Mouse (Mus musculus) embryonic facial prominence, embryonic 13.5 days (tissue): Measurements from ENCODE around the gene Nampt. TPM values are rescaled to one million over a fixed set of nuclear protein-coding genes. Genes with fewer than 3 reads are reported as not detected.

Source experiments
- ATAC-seq: fragments of 200-750 bp; cut with Nextera tagmentation; 2 replicates; pipeline ENCODE4 v1.8.0; 2017; ENCODE audit warnings: low read depth; ENCODE audit not compliant: insufficient number of reproducible peaks, insufficient read depth, low FRiP score, low TSS enrichment
- H3K27ac ChIP-seq: fragments of 300-500 bp; sonication (generic); 2 replicates; pipeline ENCODE4 v1.5.1; 2015; ENCODE audit warnings: moderate library complexity, mild to moderate bottlenecking, inconsistent platforms
- H3K27me3 ChIP-seq: fragments of 300-500 bp; sonication (generic); 2 replicates; pipeline ENCODE4 v1.6.1; 2015; ENCODE audit warnings: mild to moderate bottlenecking, inconsistent platforms
- H3K36me3 ChIP-seq: fragments of 300-500 bp; sonication (generic); 2 replicates; pipeline ENCODE4 v1.6.1; 2015; ENCODE audit warnings: mild to moderate bottlenecking, inconsistent platforms
- H3K4me1 ChIP-seq: fragments of 300-500 bp; sonication (generic); 2 replicates; pipeline ENCODE4 v1.6.1; 2015; ENCODE audit warnings: inconsistent platforms
- H3K4me2 ChIP-seq: fragments of 300-500 bp; sonication (generic); 2 replicates; pipeline ENCODE4 v1.6.1; 2015; ENCODE audit warnings: moderate library complexity, mild to moderate bottlenecking, inconsistent platforms
- H3K4me3 ChIP-seq: fragments of 300-500 bp; sonication (generic); 2 replicates; pipeline ENCODE4 v1.5.1; 2015; ENCODE audit warnings: mild to moderate bottlenecking, inconsistent platforms
- H3K9ac ChIP-seq: fragments of 300-500 bp; sonication (generic); 2 replicates; pipeline ENCODE4 v1.6.1; 2015; ENCODE audit warnings: mild to moderate bottlenecking, inconsistent platforms
- H3K9me3 ChIP-seq: fragments of 300-500 bp; sonication (generic); 2 replicates; pipeline ENCODE4 v1.6.1; 2016; ENCODE audit warnings: inconsistent platforms
- WGBS: fragments of 180-500 bp; shearing (Covaris S2); methylation state at CpG from one replicate; pipeline ENCODE4 v1.1.7; 2015; ENCODE audit warnings: mixed read lengths; 5-methylcytosine and 5-hydroxymethylcytosine counted together
- polyA plus RNA-seq: library from polyadenylated mRNA; unstranded; fragments of >200 nt; fragmentation: Nextera tagmentation; extraction: Ambion mirVana; gene quantifications from 2 replicates; pipeline ENCODE4 v1.2.1, GENCODE M21; 2015

Gene Nampt
- polyA plus RNA-seq, 1 experiment from 2014 or later, result 24.7 TPM

DNA sequence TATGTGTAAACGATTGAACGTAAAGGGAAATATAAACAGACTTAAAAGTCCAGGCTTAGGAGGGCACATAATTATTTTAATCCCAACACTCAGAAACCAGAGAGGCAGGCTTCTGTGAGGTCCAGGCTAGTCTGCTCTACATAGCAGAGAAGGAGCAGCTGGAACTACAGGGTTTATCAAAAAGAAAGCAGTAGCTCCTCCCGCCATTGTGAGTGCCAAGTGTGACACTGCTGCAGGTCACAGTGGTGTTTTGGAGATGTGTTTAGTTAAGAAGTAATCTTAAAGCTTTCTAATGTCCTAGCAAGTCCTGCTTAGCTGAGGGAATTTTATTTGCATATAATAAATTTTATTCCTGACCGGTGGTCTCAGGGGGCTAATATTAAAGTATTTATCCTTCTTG lies 2.7 kb downstream of the Nampt start:
- Histone ChIP-seq H3K27me3 (no peaks in the 10 kb centered on the region), H3K4me2 (no peak overlapping the region), H3K36me3 (peaks cover 16% of the 10 kb centered on the region; the same call in 1 of the 2 replicates), H3K9me3 (no peaks in the 10 kb centered on the region), H3K4me1 (peaks cover 20% of the 10 kb centered on the region), H3K4me3 (no peak overlapping the region), H3K9ac (no peak overlapping the region), H3K27ac (no peak overlapping the region)
- 62% methylated on average over 4 of the region's 4 CpGs for WGBS
- ATAC-seq, result no peak

DNA sequence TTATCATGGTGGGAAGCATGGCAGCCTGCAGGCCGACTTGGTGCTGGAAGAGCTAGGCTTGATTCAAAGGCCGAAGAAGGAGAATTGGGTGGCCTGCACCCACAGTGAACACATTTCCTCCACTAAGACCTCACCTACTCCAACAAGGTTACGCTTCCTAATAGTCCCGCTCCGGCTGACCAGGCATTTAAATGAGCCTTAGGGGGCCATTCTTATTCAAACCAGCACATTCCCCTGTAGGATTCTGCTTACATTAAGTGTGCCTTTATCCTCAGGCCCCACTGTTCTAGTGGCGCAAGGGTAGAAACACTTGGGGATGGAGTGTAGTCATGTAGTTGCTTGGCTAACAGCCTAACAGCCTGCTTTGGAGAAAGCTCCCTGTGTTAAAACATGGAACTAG lies 5.2 kb downstream of the Nampt start:
- WGBS, result 80% methylated on average over 6 of the region's 6 CpGs
- H3K27ac ChIP-seq, result no peak overlapping the region
- H3K9ac ChIP-seq, result no peak overlapping the region
- H3K4me2 ChIP-seq, result no peak overlapping the region
- H3K27me3 ChIP-seq, result no peaks in the 10 kb centered on the region
- H3K36me3 ChIP-seq, result peaks cover 16% of the 10 kb centered on the region; the same call in 1 of the 2 replicates
- H3K9me3 ChIP-seq, result no peaks in the 10 kb centered on the region
- H3K4me1 ChIP-seq, result peaks cover 29% of the 10 kb centered on the region
- ATAC-seq, result no peak
- H3K4me3 ChIP-seq, result no peak overlapping the region

DNA sequence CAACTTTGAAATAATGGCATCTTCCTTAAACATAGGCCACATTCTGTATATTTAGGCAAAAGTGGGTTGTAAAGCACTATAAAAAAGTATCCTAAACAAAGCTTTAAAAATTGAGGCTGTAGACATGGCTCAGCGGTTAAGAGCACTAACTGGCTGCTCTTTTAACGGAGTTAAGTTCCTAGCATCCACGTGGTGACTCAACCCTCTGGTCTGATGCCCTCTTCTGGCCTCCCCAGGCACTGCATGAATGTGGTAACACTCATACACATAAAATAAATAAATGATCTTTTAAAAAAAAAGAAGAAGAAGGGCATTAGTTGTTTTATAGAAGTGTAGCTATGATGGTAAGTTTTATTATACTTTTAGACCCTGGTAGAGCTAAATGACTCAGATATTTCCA lies 7.6 kb downstream of the Nampt start:
- 32% methylated on average over 3 of the region's 3 CpGs for WGBS
- H3K36me3 ChIP-seq, result peaks cover 16% of the 10 kb centered on the region; the same call in 1 of the 2 replicates

DNA sequence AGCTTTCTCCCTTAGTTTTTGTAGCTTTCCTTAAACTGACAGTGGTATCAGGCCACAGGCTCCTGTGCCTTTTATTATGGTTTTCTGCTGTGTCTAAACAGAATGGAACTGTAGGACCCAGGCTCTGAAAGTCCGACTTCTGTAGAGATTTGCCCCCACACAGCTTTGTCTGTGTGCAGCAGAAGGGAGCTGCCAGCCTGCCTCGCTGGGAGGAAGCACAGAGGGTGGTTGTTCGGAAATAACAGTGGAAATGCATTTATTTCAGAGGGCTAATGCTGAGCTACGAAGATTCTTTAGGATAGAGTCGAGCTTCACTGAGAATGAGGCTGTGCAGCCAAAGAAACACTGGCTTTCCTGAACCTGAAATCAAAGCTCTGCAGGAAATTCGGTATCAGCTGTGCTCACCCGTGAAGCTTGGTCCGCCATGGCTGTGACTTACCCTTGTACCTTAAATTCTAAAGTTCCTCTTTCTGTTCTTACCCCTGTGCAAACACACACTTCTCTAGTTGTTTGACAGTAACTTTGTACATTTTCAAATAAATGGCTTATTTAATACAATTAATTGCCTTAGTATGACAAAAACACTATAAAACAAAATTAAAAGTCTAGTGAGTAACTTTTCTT lies 8.9 kb downstream of the Nampt start:
- peaks cover 18% of the 10 kb centered on the region for H3K4me1 ChIP-seq
- ATAC-seq, result no peak
- no peaks in the 10 kb centered on the region for H3K27me3 ChIP-seq
- H3K4me2 ChIP-seq, result no peak overlapping the region
- WGBS, result 73% methylated on average over 8 of the region's 8 CpGs
- H3K27ac ChIP-seq, result no peak overlapping the region
- peaks cover 19% of the 10 kb centered on the region for H3K36me3 ChIP-seq
- H3K9ac ChIP-seq, result no peak overlapping the region
- no peak overlapping the region for H3K4me3 ChIP-seq
- H3K9me3 ChIP-seq, result no peaks in the 10 kb centered on the region

More for the DNA sequence above, 7.6 kb downstream of the Nampt start:
- ATAC-seq, result no peak
- Histone ChIP-seq H3K27me3 (no peaks in the 10 kb centered on the region), H3K9ac (no peak overlapping the region), H3K4me1 (peaks cover 26% of the 10 kb centered on the region), H3K4me2 (no peak overlapping the region), H3K9me3 (no peaks in the 10 kb centered on the region), H3K4me3 (no peak overlapping the region), H3K27ac (no peak overlapping the region)

DNA sequence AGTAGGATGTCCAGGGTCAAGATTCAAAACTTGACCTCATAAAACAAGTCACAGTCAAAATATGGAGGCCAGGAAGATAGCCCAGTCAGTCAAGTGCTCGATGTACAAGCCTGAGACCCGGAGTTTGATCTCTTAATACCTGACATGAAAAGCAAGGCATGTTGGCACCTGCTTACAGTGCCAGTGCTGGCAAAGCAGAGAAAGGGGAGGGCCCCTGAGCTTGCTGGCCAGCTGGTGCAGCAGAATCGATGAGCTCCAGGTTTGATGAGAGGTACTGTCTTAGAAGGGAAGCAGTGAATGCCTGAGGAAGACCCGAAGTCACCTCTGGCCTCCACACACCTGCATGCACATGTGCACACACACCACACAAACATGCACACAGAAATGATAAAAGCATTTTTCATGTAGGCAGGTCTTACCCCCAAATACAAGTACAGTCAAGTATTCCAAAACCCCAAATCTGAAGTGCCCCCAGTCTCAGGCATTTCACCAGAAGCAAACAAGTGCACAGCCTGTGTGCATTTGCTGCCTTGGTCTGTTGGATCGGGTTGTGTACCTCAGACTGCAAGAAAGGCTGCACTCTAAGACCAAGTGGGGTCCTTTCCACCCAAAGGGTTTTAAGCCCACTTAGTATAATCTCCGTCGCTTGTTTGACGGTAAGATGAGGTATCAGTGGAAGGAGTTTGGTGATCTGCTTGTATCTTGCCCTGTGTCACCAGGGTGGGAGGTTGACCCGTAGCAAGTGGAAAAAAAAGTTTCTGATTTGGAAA lies 10.2 kb downstream of the Nampt start:
- Histone ChIP-seq H3K4me1 (peaks cover 14% of the 10 kb centered on the region), H3K4me3 (no peak overlapping the region), H3K4me2 (no peak overlapping the region), H3K9me3 (no peaks in the 10 kb centered on the region), H3K27me3 (no peaks in the 10 kb centered on the region), H3K36me3 (peaks cover 17% of the 10 kb centered on the region), H3K27ac (no peak overlapping the region), H3K9ac (no peak overlapping the region)
- WGBS, result 80% methylated on average over 9 of the region's 9 CpGs
- no peak for ATAC-seq

DNA sequence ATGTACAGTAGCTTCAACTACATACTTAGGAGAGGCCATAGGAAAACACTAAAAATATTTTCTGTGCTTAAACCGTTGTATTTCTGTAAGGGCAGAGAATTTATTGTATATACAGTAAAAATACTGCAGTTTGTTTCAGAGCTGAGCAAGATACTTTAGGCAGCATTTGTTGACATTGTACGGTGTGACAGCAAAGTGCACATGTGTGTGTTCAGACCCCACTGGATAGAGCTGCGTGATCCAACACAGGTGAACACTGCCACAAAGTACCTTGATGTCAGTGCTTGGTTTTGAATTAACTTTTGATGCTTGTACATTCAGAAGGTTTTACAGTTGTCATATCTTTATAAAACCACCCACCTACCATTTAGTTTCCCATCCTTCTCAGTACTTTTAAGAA lies 12.7 kb downstream of the Nampt start:
- no peaks in the 10 kb centered on the region for H3K27me3 ChIP-seq

DNA sequence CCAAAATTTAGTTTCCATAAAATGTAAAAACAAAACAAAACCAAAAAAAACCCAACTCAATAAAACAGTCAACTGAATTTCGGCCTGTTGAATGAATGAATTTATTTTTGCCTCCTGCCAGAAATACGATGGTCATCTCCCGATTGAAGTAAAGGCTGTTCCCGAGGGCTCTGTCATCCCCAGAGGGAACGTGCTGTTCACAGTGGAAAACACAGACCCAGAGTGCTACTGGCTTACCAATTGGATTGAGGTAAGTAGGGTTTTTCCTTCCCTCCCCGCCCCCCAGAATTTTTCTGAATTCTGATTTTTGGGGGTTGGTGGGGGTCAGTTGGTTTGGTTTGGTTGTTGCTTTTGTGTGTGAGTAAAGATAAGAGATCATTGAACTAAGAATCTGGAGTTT lies 15.4 kb downstream of the Nampt start:
- H3K4me2 ChIP-seq, result no peak overlapping the region
- peak overlapping the region; percentile 28; the same call in 1 of the 2 replicates for H3K27ac ChIP-seq
- no peak for ATAC-seq
- H3K27me3 ChIP-seq, result no peaks in the 10 kb centered on the region
- no peaks in the 10 kb centered on the region for H3K9me3 ChIP-seq
- H3K9ac ChIP-seq, result no peak overlapping the region
- 90% methylated on average over 6 of the region's 6 CpGs for WGBS
- no peaks in the 10 kb centered on the region for H3K4me1 ChIP-seq
- peaks cover 33% of the 10 kb centered on the region for H3K36me3 ChIP-seq
- no peak overlapping the region for H3K4me3 ChIP-seq

More for the DNA sequence above, 12.7 kb downstream of the Nampt start:
- Histone ChIP-seq H3K4me3 (no peak overlapping the region), H3K9me3 (no peaks in the 10 kb centered on the region), H3K4me2 (no peak overlapping the region), H3K27ac (no peak overlapping the region), H3K9ac (no peak overlapping the region), H3K4me1 (peaks cover 10% of the 10 kb centered on the region; the same call in 1 of the 2 replicates), H3K36me3 (peaks cover 19% of the 10 kb centered on the region)
- no peak for ATAC-seq
- WGBS, result 89% methylated on average over 3 of the region's 3 CpGs

DNA sequence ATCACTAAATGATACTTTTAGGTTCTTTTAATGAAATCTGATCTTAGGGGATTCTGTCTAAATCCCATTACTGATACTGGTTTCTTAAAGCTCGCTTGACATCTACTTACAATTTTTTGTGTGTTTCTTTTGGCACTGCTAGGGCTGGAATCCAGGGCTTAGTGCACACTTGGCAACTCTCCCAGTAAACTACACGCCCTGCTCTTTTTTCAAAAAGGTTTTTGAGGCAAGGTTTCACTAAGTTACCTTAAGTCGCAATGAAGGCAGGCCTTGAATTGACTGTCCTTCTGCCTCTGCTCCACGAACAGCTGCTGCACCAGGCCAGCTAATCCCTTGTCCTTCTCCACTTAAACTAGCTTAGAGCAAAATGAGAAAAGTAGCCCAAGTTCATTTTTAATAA lies 15.9 kb downstream of the Nampt start:
- H3K9ac ChIP-seq, result no peak overlapping the region

DNA sequence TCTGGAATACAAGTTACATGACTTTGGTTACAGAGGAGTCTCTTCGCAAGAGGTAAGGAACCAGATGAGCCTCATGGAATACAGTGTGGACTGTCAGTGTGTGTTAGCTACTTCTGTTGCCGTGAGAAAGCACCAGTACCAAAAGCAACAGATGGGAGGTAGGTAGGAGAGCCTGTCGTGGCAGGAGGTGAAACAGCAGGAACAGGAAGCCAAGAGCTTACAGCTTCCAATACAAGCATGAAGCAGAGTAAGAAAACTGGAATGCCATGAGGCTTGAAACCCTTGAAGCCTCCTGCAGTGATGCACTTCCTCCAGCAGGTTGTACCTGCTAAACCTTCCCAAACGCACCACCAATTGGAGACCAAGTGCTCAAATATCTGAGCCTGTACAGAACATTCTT lies 19.1 kb downstream of the Nampt start:
- 80% methylated on average over 4 of the region's 4 CpGs for WGBS
- no peak overlapping the region for H3K9ac ChIP-seq
- no peaks in the 10 kb centered on the region for H3K4me1 ChIP-seq
- H3K27me3 ChIP-seq, result no peaks in the 10 kb centered on the region
- no peak overlapping the region for H3K4me3 ChIP-seq
- ATAC-seq, result no peak
- H3K4me2 ChIP-seq, result no peak overlapping the region
- no peaks in the 10 kb centered on the region for H3K9me3 ChIP-seq
- peaks cover 52% of the 10 kb centered on the region for H3K36me3 ChIP-seq
- H3K27ac ChIP-seq, result no peak overlapping the region

More for the DNA sequence above, 15.9 kb downstream of the Nampt start:
- H3K4me2 ChIP-seq, result no peak overlapping the region
- H3K36me3 ChIP-seq, result peaks cover 36% of the 10 kb centered on the region
- H3K27ac ChIP-seq, result peak overlapping the region; percentile 28; the same call in 1 of the 2 replicates
- H3K4me1 ChIP-seq, result no peaks in the 10 kb centered on the region
- ATAC-seq, result no peak
- no peaks in the 10 kb centered on the region for H3K9me3 ChIP-seq
- 49% methylated on average over 4 of the region's 4 CpGs for WGBS
- H3K27me3 ChIP-seq, result no peaks in the 10 kb centered on the region
- H3K4me3 ChIP-seq, result no peak overlapping the region

DNA sequence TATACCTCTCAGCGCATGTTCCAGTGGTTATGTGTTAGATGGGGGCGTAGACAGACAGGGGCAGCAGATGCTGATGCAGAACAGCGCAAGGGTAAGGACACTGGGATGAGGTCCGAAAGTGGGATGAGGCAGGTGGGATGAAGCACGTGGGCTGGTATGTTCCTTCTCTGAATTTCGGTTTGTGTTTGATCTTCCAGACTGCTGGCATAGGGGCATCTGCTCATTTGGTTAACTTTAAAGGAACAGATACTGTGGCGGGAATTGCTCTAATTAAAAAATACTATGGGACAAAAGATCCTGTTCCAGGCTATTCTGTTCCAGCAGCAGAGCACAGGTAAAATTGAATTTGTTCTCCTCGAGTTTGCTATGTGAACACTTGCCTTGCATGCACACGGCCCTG lies 19.6 kb downstream of the Nampt start:
- 91% methylated on average over 9 of the region's 9 CpGs for WGBS
- no peaks in the 10 kb centered on the region for H3K27me3 ChIP-seq
- no peak overlapping the region for H3K9ac ChIP-seq
- peaks cover 52% of the 10 kb centered on the region for H3K36me3 ChIP-seq
- no peak overlapping the region for H3K4me2 ChIP-seq
- H3K9me3 ChIP-seq, result no peaks in the 10 kb centered on the region
- ATAC-seq, result no peak
- H3K27ac ChIP-seq, result no peak overlapping the region
- H3K4me1 ChIP-seq, result no peaks in the 10 kb centered on the region
- no peak overlapping the region for H3K4me3 ChIP-seq

DNA sequence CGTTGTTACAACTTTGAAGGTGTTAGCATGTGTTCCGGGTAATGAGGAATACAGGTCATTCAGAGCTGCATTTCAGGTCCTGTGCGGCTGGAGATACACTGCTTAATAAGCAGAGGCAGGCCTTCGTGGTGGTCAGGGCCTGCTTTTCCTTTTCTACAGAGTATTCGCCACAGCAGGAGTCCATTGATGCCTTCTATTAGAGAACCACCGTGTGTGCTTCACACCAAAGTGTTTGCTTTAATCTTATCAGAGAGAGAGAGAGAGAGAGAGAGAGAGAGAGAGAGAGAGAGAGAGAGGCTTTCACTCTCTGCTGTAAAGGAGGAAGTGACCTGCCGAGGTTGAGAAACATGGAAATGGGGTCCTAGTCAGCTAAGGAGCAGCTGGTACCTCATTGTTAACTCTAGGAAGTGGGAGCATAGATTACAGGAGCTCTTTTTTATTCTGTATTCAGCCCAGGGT lies 22.1 kb downstream of the Nampt start:
- no peaks in the 10 kb centered on the region for H3K4me1 ChIP-seq
- no peak overlapping the region for H3K4me3 ChIP-seq
- ATAC-seq, result no peak
- H3K27ac ChIP-seq, result no peak overlapping the region
- H3K9me3 ChIP-seq, result no peaks in the 10 kb centered on the region
- H3K4me2 ChIP-seq, result no peak overlapping the region
- H3K36me3 ChIP-seq, result peaks cover 58% of the 10 kb centered on the region
- H3K9ac ChIP-seq, result no peak overlapping the region
- 86% methylated on average over 7 of the region's 7 CpGs for WGBS
- no peaks in the 10 kb centered on the region for H3K27me3 ChIP-seq

DNA sequence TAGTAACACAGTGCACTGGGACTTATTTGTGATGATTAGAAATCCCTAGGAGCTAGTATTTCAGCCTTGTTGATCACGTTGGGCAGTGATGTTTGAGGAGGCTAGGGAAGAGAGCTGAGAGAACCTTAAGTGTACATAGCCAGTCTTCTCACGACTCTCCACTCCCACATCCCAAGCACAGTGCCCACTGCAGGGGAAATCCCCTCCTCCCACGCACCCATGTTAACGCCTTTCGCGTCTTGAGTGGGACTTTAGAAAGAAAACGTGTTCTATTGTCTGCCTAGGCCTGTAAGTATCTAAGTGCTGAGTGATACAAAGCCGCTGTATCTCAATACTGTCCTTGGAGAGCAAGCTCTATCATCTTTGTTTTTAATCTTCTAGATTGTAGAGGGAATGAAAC lies 27.0 kb downstream of the Nampt start:
- ATAC-seq, result no peak
- H3K36me3 ChIP-seq, result peaks cover 53% of the 10 kb centered on the region

More for the DNA sequence above, 27.0 kb downstream of the Nampt start:
- Histone ChIP-seq H3K4me3 (no peak overlapping the region), H3K9me3 (no peaks in the 10 kb centered on the region), H3K4me1 (no peaks in the 10 kb centered on the region), H3K9ac (no peak overlapping the region), H3K27me3 (no peaks in the 10 kb centered on the region), H3K4me2 (no peak overlapping the region), H3K27ac (no peak overlapping the region)
- 89% methylated on average over 8 of the region's 8 CpGs for WGBS
